Mouse (Mus musculus): ENCODE results near the gene Neb. TPM values are rescaled to one million over a fixed set of nuclear protein-coding genes. Genes with fewer than 3 reads are reported as not detected.

Neb gene
- polyA plus RNA-seq, 1 experiment: 0.14 TPM

- no peak overlapping the region for H3K4me3 ChIP-seq (ENCODE audit: insufficient read depth, poor library complexity, severe bottlenecking)
- no peaks in the 10 kb centered on the region for H3K36me3 ChIP-seq (ENCODE audit: control insufficient read depth, insufficient read depth)
- H3K27me3 ChIP-seq (ENCODE audit: control insufficient read depth, insufficient read depth, insufficient read length): no peaks in the 10 kb centered on the region
- no peaks in the 10 kb centered on the region for H3K79me2 ChIP-seq (ENCODE audit: control insufficient read depth, insufficient read depth)
- H3K79me3 ChIP-seq (ENCODE audit: low read depth): no peaks in the 10 kb centered on the region
- TF ChIP-seq CTCF (IDR thresholded peaks at IDR 0.05; ENCODE audit: control insufficient read depth, insufficient read depth, insufficient read length) (no peak), CEBPB (IDR thresholded peaks at IDR 0.05; ENCODE audit: low read depth) (no peak), USF1 (IDR thresholded peaks at IDR 0.05; ENCODE audit: low read depth) (no peak), MYOG (IDR thresholded peaks at IDR 0.05; ENCODE audit: control insufficient read depth, extremely low read depth, insufficient read length) (no peak), FOSL1 (IDR thresholded peaks at IDR 0.05; ENCODE audit: insufficient read depth, low read length, poor library complexity, severe bottlenecking) (no peak), MAX (IDR thresholded peaks at IDR 0.05) (no peak), MYOD1 (IDR thresholded peaks at IDR 0.05; ENCODE audit: control insufficient read depth, insufficient read length, low read depth) (no peak)
- H3ac ChIP-seq (ENCODE audit: control insufficient read depth, insufficient read length, low read depth): no peak overlapping the region
These were observed 397 bp downstream of the Neb start for GRCm38 (mm10) chr2:52377706-52378447.

- H3K79me3 ChIP-seq (ENCODE audit: low read depth): no peaks in the 10 kb centered on the region
- TF ChIP-seq CTCF (IDR thresholded peaks at IDR 0.05; ENCODE audit: control insufficient read depth, insufficient read depth, insufficient read length) (no peak), USF1 (IDR thresholded peaks at IDR 0.05; ENCODE audit: low read depth) (no peak), MYOD1 (IDR thresholded peaks at IDR 0.05; ENCODE audit: control insufficient read depth, insufficient read length, low read depth) (no peak), CEBPB (IDR thresholded peaks at IDR 0.05; ENCODE audit: low read depth) (no peak), MAX (IDR thresholded peaks at IDR 0.05) (no peak)
- H3K27me3 ChIP-seq (ENCODE audit: control insufficient read depth, insufficient read depth, insufficient read length): no peaks in the 10 kb centered on the region
- H3K79me2 ChIP-seq (ENCODE audit: control insufficient read depth, insufficient read depth): no peaks in the 10 kb centered on the region
- H3K36me3 ChIP-seq (ENCODE audit: control insufficient read depth, insufficient read depth): no peaks in the 10 kb centered on the region
- no peak overlapping the region for H3K4me3 ChIP-seq (ENCODE audit: insufficient read depth, poor library complexity, severe bottlenecking)
- no peak overlapping the region for H3ac ChIP-seq (ENCODE audit: control insufficient read depth, insufficient read length, low read depth)
These were observed 3.6 kb downstream of the Neb start for GRCm38 (mm10) chr2:52374706-52375105.

GRCm38 (mm10) chr2:52372480-52372879 lies 5.8 kb downstream of the Neb start:
- H3K27me3 ChIP-seq (ENCODE audit: control insufficient read depth, insufficient read depth, insufficient read length): no peaks in the 10 kb centered on the region
- H3K36me3 ChIP-seq (ENCODE audit: control insufficient read depth, insufficient read depth): no peaks in the 10 kb centered on the region
- no peaks in the 10 kb centered on the region for H3K79me3 ChIP-seq (ENCODE audit: low read depth)
- H3K79me2 ChIP-seq (ENCODE audit: control insufficient read depth, insufficient read depth): no peaks in the 10 kb centered on the region
- no peak overlapping the region for H3K4me3 ChIP-seq (ENCODE audit: insufficient read depth, poor library complexity, severe bottlenecking)
- H3ac ChIP-seq (ENCODE audit: control insufficient read depth, insufficient read length, low read depth): no peak overlapping the region
- TF ChIP-seq FOSL1 (IDR thresholded peaks at IDR 0.05; ENCODE audit: insufficient read depth, low read length, poor library complexity, severe bottlenecking) (no peak), CEBPB (IDR thresholded peaks at IDR 0.05; ENCODE audit: low read depth) (no peak), CTCF (IDR thresholded peaks at IDR 0.05; ENCODE audit: control insufficient read depth, insufficient read depth, insufficient read length) (no peak), MYOG (IDR thresholded peaks at IDR 0.05; ENCODE audit: control insufficient read depth, extremely low read depth, insufficient read length) (no peak), USF1 (IDR thresholded peaks at IDR 0.05; ENCODE audit: low read depth) (no peak), MYOD1 (IDR thresholded peaks at IDR 0.05; ENCODE audit: control insufficient read depth, insufficient read length, low read depth) (no peak), MAX (IDR thresholded peaks at IDR 0.05) (no peak)

- no peaks in the 10 kb centered on the region for H3K79me3 ChIP-seq (ENCODE audit: low read depth)
- H3ac ChIP-seq (ENCODE audit: control insufficient read depth, insufficient read length, low read depth): no peak overlapping the region
- no peak overlapping the region for H3K4me3 ChIP-seq (ENCODE audit: insufficient read depth, poor library complexity, severe bottlenecking)
- no peaks in the 10 kb centered on the region for H3K27me3 ChIP-seq (ENCODE audit: control insufficient read depth, insufficient read depth, insufficient read length)
- H3K36me3 ChIP-seq (ENCODE audit: control insufficient read depth, insufficient read depth): no peaks in the 10 kb centered on the region
- no peaks in the 10 kb centered on the region for H3K79me2 ChIP-seq (ENCODE audit: control insufficient read depth, insufficient read depth)
- TF ChIP-seq CTCF (IDR thresholded peaks at IDR 0.05; ENCODE audit: control insufficient read depth, insufficient read depth, insufficient read length): no peak
- no peak for TF ChIP-seq USF1 (IDR thresholded peaks at IDR 0.05; ENCODE audit: low read depth)
- TF ChIP-seq MYOG (IDR thresholded peaks at IDR 0.05; ENCODE audit: control insufficient read depth, extremely low read depth, insufficient read length): no peak
- no peak for TF ChIP-seq CEBPB (IDR thresholded peaks at IDR 0.05; ENCODE audit: low read depth)
- no peak for TF ChIP-seq MAX (IDR thresholded peaks at IDR 0.05)
- TF ChIP-seq MYOD1 (IDR thresholded peaks at IDR 0.05; ENCODE audit: control insufficient read depth, insufficient read length, low read depth): no peak
- no peak for TF ChIP-seq FOSL1 (IDR thresholded peaks at IDR 0.05; ENCODE audit: insufficient read depth, low read length, poor library complexity, severe bottlenecking)
These were observed 6.2 kb downstream of the Neb start for GRCm38 (mm10) chr2:52372080-52372479.

- Histone ChIP-seq H3ac (ENCODE audit: control insufficient read depth, insufficient read length, low read depth) (no peak overlapping the region), H3K36me3 (ENCODE audit: control insufficient read depth, insufficient read depth) (no peaks in the 10 kb centered on the region), H3K79me2 (ENCODE audit: control insufficient read depth, insufficient read depth) (no peaks in the 10 kb centered on the region), H3K4me3 (ENCODE audit: insufficient read depth, poor library complexity, severe bottlenecking) (no peak overlapping the region), H3K27me3 (ENCODE audit: control insufficient read depth, insufficient read depth, insufficient read length) (no peaks in the 10 kb centered on the region), H3K79me3 (ENCODE audit: low read depth) (no peaks in the 10 kb centered on the region)
- TF ChIP-seq CEBPB (IDR thresholded peaks at IDR 0.05; ENCODE audit: low read depth): no peak
- TF ChIP-seq MYOG (IDR thresholded peaks at IDR 0.05; ENCODE audit: control insufficient read depth, extremely low read depth, insufficient read length): no peak
- no peak for TF ChIP-seq MYOD1 (IDR thresholded peaks at IDR 0.05; ENCODE audit: control insufficient read depth, insufficient read length, low read depth)
- no peak for TF ChIP-seq MAX (IDR thresholded peaks at IDR 0.05)
- no peak for TF ChIP-seq CTCF (IDR thresholded peaks at IDR 0.05; ENCODE audit: control insufficient read depth, insufficient read depth, insufficient read length)
- TF ChIP-seq FOSL1 (IDR thresholded peaks at IDR 0.05; ENCODE audit: insufficient read depth, low read length, poor library complexity, severe bottlenecking): no peak
- no peak for TF ChIP-seq USF1 (IDR thresholded peaks at IDR 0.05; ENCODE audit: low read depth)
These were observed 7.2 kb downstream of the Neb start for GRCm38 (mm10) chr2:52371066-52371465.
